Mouse (Mus musculus): ENCODE data around the gene Gm49321. TPM values are rescaled to one million over a fixed set of nuclear protein-coding genes. Genes with fewer than 3 reads are reported as not detected.
A peak's percentile ranks its signal among the peaks of the same experiment; 100 is the strongest.

Gm49321 gene
- polyA plus RNA-seq, 1 experiment from 2014 or later: 17.3 TPM

DNA sequence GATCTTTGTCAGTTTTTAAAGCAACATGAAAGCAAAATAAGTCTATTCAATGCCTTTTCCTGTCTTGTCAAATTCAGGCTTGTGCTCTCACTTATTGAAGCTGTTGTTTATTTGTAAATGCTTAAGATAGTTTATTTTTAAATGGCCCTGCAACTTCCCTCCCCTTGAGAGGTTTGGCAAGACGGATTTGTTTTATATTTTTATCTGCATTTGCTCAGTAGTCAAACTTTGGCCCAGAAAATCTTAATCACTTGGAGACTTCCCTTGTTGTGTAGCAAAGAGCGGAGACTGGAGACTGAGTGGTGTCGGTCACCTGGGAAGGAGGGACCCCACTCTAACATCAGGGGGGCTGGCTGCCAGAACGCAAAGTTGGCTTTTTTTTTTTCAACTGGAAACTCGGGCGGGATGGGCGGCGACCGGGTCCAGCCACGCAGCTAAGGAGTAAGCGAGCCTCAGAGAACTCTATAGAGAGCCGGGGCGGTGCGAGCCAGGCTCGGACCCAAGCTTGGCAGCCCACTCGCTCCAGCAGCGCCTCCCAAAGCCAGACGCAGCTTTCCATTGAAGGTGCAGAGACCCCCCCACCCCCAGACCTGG lies 30.3 kb upstream of the Gm49321 start:
- H3K4me2 ChIP-seq: peak overlapping the region; percentile 79
- no peak for ATAC-seq (ENCODE audit: insufficient number of reproducible peaks, insufficient read depth, low FRiP score, low TSS enrichment, low read depth)
- peaks cover 17% of the 10 kb centered on the region for H3K4me1 ChIP-seq
- H3K27ac ChIP-seq: peak overlapping the region; percentile 99
- H3K9me3 ChIP-seq: no peaks in the 10 kb centered on the region
- no peaks in the 10 kb centered on the region for H3K36me3 ChIP-seq
- 1% methylated on average over 18 of the region's 18 CpGs for WGBS
- H3K9ac ChIP-seq: peak overlapping the region; percentile 70
- H3K4me3 ChIP-seq: peak overlapping the region; percentile 96
- no peaks in the 10 kb centered on the region for H3K27me3 ChIP-seq

DNA sequence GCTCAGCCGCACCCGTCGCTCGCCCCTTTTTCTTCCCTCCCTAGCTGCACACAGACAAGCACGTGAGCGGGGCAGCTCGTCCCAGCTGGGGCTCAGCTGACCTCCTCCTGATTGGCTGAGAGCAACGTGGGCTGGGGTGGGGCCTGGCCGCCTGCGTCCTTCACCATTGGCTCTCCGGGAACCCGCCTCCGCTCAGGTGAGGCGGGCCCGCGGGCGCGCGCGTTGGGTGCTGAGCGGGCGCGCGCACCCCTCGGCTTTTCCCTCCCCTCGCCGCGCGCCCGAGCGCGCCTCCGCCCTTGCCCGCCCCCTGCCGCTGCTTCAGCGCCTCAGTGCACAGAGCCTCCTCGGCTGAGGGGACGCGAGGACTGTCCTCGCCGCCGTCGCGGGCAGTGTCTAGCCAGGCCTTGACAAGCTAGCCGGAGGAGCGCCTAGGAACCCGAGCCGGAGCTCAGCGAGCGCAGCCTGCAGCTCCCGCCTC lies 29.7 kb upstream of the Gm49321 start:
- H3K9me3 ChIP-seq: no peaks in the 10 kb centered on the region
- peak; percentile 100 for ATAC-seq (ENCODE audit: insufficient number of reproducible peaks, insufficient read depth, low FRiP score, low TSS enrichment, low read depth)
- peak overlapping the region; percentile 99 for H3K27ac ChIP-seq
- H3K4me1 ChIP-seq: peaks cover 17% of the 10 kb centered on the region
- under 1% methylated on average over 45 of the region's 51 CpGs for WGBS
- H3K36me3 ChIP-seq: no peaks in the 10 kb centered on the region
- H3K9ac ChIP-seq: peak overlapping the region; percentile 98
- H3K4me2 ChIP-seq: peak overlapping the region; percentile 79
- H3K4me3 ChIP-seq: peak overlapping the region; percentile 96
- H3K27me3 ChIP-seq: no peaks in the 10 kb centered on the region

DNA sequence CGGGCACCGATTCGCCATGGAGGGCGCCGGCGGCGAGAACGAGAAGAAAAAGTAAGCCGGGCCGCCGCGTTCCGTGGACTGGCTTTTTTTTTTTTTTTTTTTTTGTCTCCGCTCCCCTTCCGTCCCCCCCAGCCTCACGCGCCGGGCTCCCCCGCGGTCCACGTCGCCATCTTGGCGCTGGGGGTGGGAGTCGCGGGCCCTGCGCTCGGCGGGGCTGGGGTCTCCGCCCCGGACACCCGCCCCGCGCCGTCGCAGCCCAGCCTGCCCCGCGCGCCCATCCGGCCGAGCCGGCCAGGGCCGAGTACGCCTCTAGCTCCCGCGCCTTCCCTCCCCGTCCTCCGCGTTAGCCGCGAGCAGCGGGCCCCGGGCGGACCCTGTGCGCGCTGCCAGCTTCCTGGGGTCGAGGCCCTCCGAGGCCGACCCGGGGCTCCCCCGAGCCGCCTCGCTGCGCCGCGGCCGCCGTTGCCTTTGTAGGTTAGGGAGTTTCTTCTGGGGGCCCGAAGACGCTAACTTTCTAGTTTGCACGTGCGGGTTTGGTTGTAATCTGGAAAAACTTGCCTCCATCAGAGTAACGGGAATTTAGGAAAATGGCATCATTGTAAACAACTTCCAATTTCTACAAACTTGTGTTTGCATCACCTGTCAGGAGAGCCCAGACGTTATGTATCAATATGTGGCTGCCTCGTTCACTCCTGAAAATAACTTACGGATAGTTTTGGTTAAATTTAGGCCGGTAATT lies 29.0 kb upstream of the Gm49321 start:
- H3K4me1 ChIP-seq: peaks cover 17% of the 10 kb centered on the region
- peak overlapping the region; percentile 79 for H3K4me2 ChIP-seq
- H3K9me3 ChIP-seq: no peaks in the 10 kb centered on the region
- ATAC-seq (ENCODE audit: insufficient number of reproducible peaks, insufficient read depth, low FRiP score, low TSS enrichment, low read depth): peak; percentile 32; the same call in 1 of the 2 replicates
- peak overlapping the region; percentile 99 for H3K27ac ChIP-seq
- WGBS: under 1% methylated on average over 68 of the region's 76 CpGs
- no peaks in the 10 kb centered on the region for H3K27me3 ChIP-seq
- H3K36me3 ChIP-seq: no peaks in the 10 kb centered on the region
- H3K9ac ChIP-seq: peak overlapping the region; percentile 98
- peak overlapping the region; percentile 96 for H3K4me3 ChIP-seq

DNA sequence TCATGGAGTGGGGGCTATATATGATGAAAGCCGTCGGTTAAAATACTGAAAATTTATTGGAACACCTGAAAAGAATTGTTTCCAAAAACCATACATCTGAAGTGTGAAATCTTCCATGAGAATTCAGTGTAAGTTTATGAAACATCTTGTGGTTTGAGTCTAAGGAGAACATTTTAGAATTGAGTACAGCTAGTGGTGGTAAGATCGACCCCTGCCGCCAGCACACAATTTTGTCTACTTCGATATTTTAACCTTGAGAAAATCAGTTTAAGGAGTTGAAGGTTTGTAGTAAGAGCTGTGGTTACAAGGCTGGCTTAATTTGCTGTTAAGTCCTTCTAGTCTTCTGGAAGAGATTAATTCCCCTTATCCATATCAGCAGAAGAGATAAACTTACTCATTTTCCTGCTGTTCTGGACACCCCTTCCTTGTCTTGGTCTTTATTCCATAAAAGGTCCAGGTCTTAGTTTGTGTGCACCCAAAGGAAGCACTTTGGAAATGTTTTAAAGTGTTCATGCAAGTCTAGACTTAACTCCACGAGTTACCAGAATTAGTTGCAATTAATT lies 28.4 kb upstream of the Gm49321 start:
- WGBS: 2% methylated on average over 6 of the region's 6 CpGs
- Histone ChIP-seq H3K9ac (peak overlapping the region; percentile 98), H3K27me3 (no peaks in the 10 kb centered on the region), H3K4me1 (peaks cover 17% of the 10 kb centered on the region), H3K4me3 (peak overlapping the region; percentile 96), H3K36me3 (no peaks in the 10 kb centered on the region), H3K9me3 (no peaks in the 10 kb centered on the region), H3K27ac (peak overlapping the region; percentile 99), H3K4me2 (peak overlapping the region; percentile 79)
- ATAC-seq (ENCODE audit: insufficient number of reproducible peaks, insufficient read depth, low FRiP score, low TSS enrichment, low read depth): no peak

DNA sequence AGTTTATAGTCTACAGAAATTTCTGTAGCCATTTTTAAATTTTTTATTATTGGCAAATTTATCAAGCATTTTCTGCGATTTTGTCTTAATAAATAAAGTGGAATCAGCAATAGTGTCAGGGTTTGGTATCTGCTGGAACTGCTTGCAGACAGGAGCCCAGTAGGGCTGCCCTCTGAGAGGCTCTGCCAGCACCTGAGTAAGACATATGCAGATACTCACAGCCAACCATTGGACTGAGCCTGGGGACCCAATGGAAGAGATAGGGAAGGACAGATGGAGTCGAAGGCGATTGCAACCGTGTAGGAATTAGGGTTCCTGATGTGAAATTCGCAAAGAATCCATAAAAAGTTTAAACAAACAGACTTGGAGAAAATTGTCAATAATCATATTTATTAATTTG lies 19.0 kb upstream of the Gm49321 start:
- Histone ChIP-seq H3K27ac (no peak overlapping the region), H3K4me1 (0 out of 2 replicates have a peak, but pooled peaks cover 4% of the 10 kb centered on the region), H3K4me3 (no peak overlapping the region), H3K9me3 (no peaks in the 10 kb centered on the region), H3K27me3 (no peaks in the 10 kb centered on the region), H3K4me2 (no peak overlapping the region), H3K9ac (no peak overlapping the region), H3K36me3 (no peaks in the 10 kb centered on the region)
- WGBS: 93% methylated on average over 5 of the region's 5 CpGs
- no peak for ATAC-seq (ENCODE audit: insufficient number of reproducible peaks, insufficient read depth, low FRiP score, low TSS enrichment, low read depth)

DNA sequence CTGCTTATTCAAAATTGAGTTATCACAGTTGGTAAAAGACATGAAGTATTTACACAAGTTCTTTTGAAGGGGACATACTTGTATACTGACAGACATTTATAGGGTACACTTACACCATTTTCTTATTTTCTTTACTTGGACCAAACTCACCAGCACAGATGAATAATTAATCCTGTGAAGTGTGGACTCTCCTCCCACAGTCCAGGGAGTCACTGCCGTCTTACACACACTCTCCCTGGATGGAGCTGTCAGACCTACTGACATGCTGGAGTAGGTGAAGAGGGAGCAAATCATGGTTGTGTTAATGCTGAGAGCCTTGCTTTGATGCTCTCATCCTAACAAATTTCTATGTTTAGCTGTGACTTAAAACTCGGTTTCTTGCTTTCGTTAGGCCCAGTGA lies 7.2 kb upstream of the Gm49321 start:
- no peak overlapping the region for H3K4me2 ChIP-seq
- WGBS: 91% methylated on average over 3 of the region's 3 CpGs
- H3K27ac ChIP-seq: no peak overlapping the region
- no peaks in the 10 kb centered on the region for H3K9me3 ChIP-seq
- peaks cover 68% of the 10 kb centered on the region for H3K36me3 ChIP-seq
- no peak for ATAC-seq (ENCODE audit: insufficient number of reproducible peaks, insufficient read depth, low FRiP score, low TSS enrichment, low read depth)
- H3K4me3 ChIP-seq: no peak overlapping the region
- H3K27me3 ChIP-seq: no peaks in the 10 kb centered on the region
- H3K4me1 ChIP-seq: no peaks in the 10 kb centered on the region
- no peak overlapping the region for H3K9ac ChIP-seq

DNA sequence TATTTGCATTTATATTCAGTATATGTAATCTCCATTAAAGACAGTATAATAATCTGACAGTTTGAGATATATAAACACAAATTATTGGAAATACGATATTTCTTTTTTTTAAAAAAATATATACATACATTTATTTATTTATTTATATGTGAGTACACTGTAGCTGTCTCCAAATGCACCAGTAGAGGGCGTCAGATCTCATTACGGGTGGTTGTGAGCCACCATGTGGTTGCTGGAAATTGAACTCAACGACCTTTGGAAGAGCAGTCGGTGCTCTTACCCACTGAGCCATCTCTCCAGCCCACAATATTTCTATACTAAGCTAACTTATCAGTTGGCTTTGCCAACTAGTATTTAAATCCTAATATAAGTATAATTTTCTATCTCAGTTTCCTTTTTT lies 6.2 kb upstream of the Gm49321 start:
- Histone ChIP-seq H3K4me2 (no peak overlapping the region), H3K9ac (no peak overlapping the region), H3K4me3 (no peak overlapping the region), H3K4me1 (no peaks in the 10 kb centered on the region), H3K27ac (no peak overlapping the region), H3K27me3 (no peaks in the 10 kb centered on the region), H3K36me3 (peaks cover 75% of the 10 kb centered on the region), H3K9me3 (no peaks in the 10 kb centered on the region)
- WGBS: 55% methylated on average over 5 of the region's 5 CpGs
- no peak for ATAC-seq (ENCODE audit: insufficient number of reproducible peaks, insufficient read depth, low FRiP score, low TSS enrichment, low read depth)

DNA sequence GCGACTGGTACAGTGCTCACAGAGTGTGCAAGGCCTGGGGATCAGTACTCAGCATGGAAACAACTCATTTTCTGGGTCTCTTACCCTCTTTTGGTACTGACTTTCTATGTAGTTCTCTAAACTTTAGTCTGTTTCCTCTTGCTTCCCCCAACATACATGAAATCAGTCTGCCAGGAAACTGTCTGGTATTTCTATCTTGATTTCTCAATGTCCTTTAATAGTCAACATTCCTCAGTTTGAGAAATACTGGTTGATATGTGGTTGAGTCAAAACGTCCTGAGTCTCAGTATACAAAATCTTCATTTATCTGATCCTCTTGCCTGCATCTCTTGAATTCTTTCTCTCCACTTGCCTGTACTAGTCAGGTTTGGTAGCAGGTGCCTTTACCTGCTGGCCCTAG lies 2.9 kb upstream of the Gm49321 start:
- Histone ChIP-seq H3K9me3 (no peaks in the 10 kb centered on the region), H3K36me3 (peaks cover 82% of the 10 kb centered on the region), H3K4me2 (no peak overlapping the region), H3K4me3 (no peak overlapping the region), H3K4me1 (no peaks in the 10 kb centered on the region), H3K9ac (no peak overlapping the region), H3K27ac (no peak overlapping the region), H3K27me3 (no peaks in the 10 kb centered on the region)
- ATAC-seq (ENCODE audit: insufficient number of reproducible peaks, insufficient read depth, low FRiP score, low TSS enrichment, low read depth): no peak
- WGBS: 80% methylated on average over 2 of the region's 2 CpGs

DNA sequence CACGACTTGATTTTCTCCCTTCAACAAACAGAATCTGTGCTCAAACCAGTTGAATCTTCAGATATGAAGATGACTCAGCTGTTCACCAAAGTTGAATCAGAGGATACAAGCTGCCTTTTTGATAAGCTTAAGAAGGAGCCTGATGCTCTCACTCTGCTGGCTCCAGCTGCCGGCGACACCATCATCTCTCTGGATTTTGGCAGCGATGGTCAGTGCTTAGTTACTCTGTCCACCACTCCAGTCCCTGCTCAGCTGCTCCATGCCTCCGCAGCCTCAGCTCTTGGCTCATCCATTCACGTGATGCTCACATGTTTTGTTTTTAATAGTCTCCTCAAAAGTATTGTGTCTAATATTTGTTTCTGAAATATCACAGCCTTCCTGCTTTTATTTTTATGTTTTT lies 2.1 kb downstream of the Gm49321 start:
- Histone ChIP-seq H3K4me1 (no peaks in the 10 kb centered on the region), H3K27me3 (no peaks in the 10 kb centered on the region), H3K9me3 (no peaks in the 10 kb centered on the region), H3K9ac (no peak overlapping the region), H3K4me3 (no peak overlapping the region), H3K4me2 (no peak overlapping the region), H3K27ac (no peak overlapping the region), H3K36me3 (peaks cover 74% of the 10 kb centered on the region)
- no peak for ATAC-seq (ENCODE audit: insufficient number of reproducible peaks, insufficient read depth, low FRiP score, low TSS enrichment, low read depth)
- 93% methylated on average over 6 of the region's 6 CpGs for WGBS

DNA sequence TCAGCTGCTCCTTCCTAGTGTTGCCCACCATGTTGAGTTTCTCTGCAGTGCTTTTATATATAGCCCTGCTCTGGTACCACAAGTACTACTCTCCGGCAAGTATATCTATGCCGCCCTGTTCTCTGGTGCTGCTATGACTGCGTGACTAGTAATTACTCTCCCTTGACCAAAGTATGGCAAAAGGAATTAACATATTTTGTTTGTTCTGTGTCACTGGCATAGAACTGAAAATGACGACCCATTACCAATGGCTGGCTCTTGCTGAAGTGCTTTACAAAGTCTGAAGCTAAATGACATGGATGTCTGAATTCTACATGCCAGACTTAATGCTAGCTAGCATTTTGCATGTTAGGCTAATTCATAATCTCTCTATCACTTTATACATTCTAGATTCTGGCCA lies 11.0 kb downstream of the Gm49321 start:
- no peaks in the 10 kb centered on the region for H3K9me3 ChIP-seq
- no peak for ATAC-seq (ENCODE audit: insufficient number of reproducible peaks, insufficient read depth, low FRiP score, low TSS enrichment, low read depth)
- H3K4me3 ChIP-seq: no peak overlapping the region
- H3K4me2 ChIP-seq: no peak overlapping the region
- peaks cover 8% of the 10 kb centered on the region for H3K4me1 ChIP-seq
- WGBS: 89% methylated on average over 4 of the region's 4 CpGs
- no peaks in the 10 kb centered on the region for H3K27me3 ChIP-seq
- no peak overlapping the region for H3K27ac ChIP-seq
- peaks cover 25% of the 10 kb centered on the region for H3K36me3 ChIP-seq
- no peak overlapping the region for H3K9ac ChIP-seq

DNA sequence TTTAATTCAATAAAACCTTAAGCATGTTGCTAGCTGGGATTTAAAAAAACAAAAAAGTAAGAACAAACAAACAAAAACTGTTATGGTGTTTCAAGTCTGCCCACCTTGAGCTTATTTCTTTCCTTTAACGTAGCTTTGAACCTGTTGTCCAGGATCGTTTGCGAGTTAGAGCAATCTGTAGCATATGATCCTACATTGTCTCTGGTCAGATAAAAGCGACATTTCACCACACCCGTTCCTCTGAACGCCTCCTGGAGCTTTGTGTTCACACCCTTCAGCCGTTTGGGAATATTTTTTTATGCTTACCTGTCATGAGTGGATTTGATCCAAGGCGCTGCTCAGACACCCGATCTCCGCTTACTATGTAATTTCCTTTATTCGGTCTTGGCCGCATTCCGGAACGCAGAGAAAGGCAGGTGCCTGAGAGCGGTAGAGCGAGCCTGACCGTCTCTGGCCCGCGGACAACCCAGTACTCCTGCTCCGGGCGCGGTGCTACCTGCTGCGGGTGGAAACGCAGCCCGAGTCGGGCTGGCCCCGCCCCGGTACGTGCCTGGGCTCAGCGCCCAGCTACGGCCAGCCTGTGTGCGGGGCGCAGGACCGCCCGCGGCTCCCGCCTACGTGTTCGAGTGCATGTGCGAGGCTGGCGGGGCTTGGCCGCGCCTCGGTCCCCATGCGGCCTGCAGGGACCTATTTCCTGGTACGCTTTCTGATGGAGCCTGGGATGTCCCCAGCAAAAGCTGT lies 12.0 kb downstream of the Gm49321 start:
- WGBS: 6% methylated on average over 46 of the region's 46 CpGs
- H3K4me3 ChIP-seq: peak overlapping the region; percentile 36
- peak overlapping the region; percentile 73 for H3K4me2 ChIP-seq
- no peaks in the 10 kb centered on the region for H3K9me3 ChIP-seq
- peak; percentile 80 for ATAC-seq (ENCODE audit: insufficient number of reproducible peaks, insufficient read depth, low FRiP score, low TSS enrichment, low read depth)
- H3K27ac ChIP-seq: peak overlapping the region; percentile 73
- H3K27me3 ChIP-seq: no peaks in the 10 kb centered on the region
- peak overlapping the region; percentile 67 for H3K9ac ChIP-seq
- peaks cover 17% of the 10 kb centered on the region for H3K4me1 ChIP-seq
- peaks cover 16% of the 10 kb centered on the region for H3K36me3 ChIP-seq
